Mouse (Mus musculus) liver, embryonic 14.5 days (tissue): Measurements from ENCODE around the gene Mrap2.
"Not testable (repeated sequence)": the region's sequence is repeated elsewhere in the genome, so short reads cannot be mapped to it uniquely, and the experiment has no call there.

Experiments used
- CTCF ChIP-seq: IDR thresholded peaks from 2 replicates; pipeline ENCODE4 v1.5.1; 2016; ENCODE audit warnings: antibody characterized with exemption, low read depth, control low read depth
- EP300 ChIP-seq: IDR thresholded peaks from 2 replicates; pipeline ENCODE4 v1.6.1; 2016; ENCODE audit warnings: antibody characterized with exemption, low read depth

- TF ChIP-seq CTCF, EP300: not testable (repeated sequence)
Observed at GRCm38 (mm10) chr9:87127046-87127445, 17.1 kb upstream of the Mrap2 start.
